ENCODE assay signal across 20 mouse cellular contexts in genomic region chr4:133423691-133424090, GRCm38 (mm10). TPM values are rescaled to one million over a fixed set of nuclear protein-coding genes. Genes with fewer than 3 reads are reported as not detected.
A peak's percentile ranks its signal among the peaks of the same experiment; 100 is the strongest.
DNase-seq lines count a peak whose midpoint lies in the region; ATAC-seq lines count a peak whose summit lies in the region.
"Had no signal": no experiment of that assay in that cellular context is flagged by ENCODE, and none has a peak within 500 bp of the region (broad histone marks: within the 10 kb centered on the region; RNA-seq: fewer than 3 reads in every experiment).

No protein-coding gene starts in this region.

- peak; percentile 90 for DNase-seq in heart, adult 11 months
- DNase-seq in heart, postnatal 10 days, result no peak
- peak; percentile 33 for DNase-seq in kidney, adult 9 months
- DNase-seq in kidney, postnatal 4 days, result no peak
- no peak for DNase-seq in midbrain, embryonic 11.5 days (ENCODE audit: low spot score, missing footprints)
- DNase-seq in induced T-regulatory cell, adult 2 months (ENCODE audit: low read depth), result peak; percentile 20

- intact Hi-C loops in heart, postnatal 10 days (cut with DNase I), result loop anchor here (1.0 to 5.0 kb wide), 3 partner anchors 28 to 89 kb away; no protein-coding TSS in a partner anchor

- no peak overlapping the region for H3K9ac ChIP-seq in midbrain, embryonic 13.5 days (replicated peaks)
- no peak overlapping the region for H3K9ac ChIP-seq in midbrain, embryonic 11.5 days (ENCODE audit: low read length)
- H3K9ac ChIP-seq: embryonic facial prominence, embryonic 13.5 days; heart, embryonic 13.5 days; liver, embryonic 14.5 days had no signal

- H3K36me3 ChIP-seq in midbrain, embryonic 13.5 days, result peaks cover 28% of the 10 kb centered on the region
- H3K36me3 ChIP-seq in midbrain, embryonic 11.5 days (ENCODE audit: control insufficient read depth, insufficient read depth, low read length), result peaks cover 5% of the 10 kb centered on the region; the same call in 1 of the 2 replicates

- no peak overlapping the region for H3K4me2 ChIP-seq in midbrain, embryonic 13.5 days (replicated peaks)
- no peak overlapping the region for H3K4me2 ChIP-seq in midbrain, embryonic 11.5 days
- H3K4me2 ChIP-seq: embryonic facial prominence, embryonic 13.5 days; heart, embryonic 13.5 days had no signal

- no peak overlapping the region for H3K27ac ChIP-seq in midbrain, embryonic 13.5 days
- H3K27ac ChIP-seq in midbrain, embryonic 11.5 days (ENCODE audit: low read depth, low read length), result no peak overlapping the region
- H3K27ac ChIP-seq: embryonic facial prominence, embryonic 13.5 days; heart, embryonic 13.5 days; hindbrain, embryonic 10.5 days; liver, embryonic 14.5 days had no signal

- H3K4me3 ChIP-seq in midbrain, embryonic 13.5 days (replicated peaks), result no peak overlapping the region
- H3K4me3 ChIP-seq in midbrain, embryonic 11.5 days (ENCODE audit: low read depth, low read length), result no peak overlapping the region
- H3K4me3 ChIP-seq: embryonic facial prominence, embryonic 13.5 days; forebrain, embryonic 10.5 days; heart, embryonic 13.5 days; hindbrain, embryonic 10.5 days had no signal

- 0 out of 2 replicates have a peak, but pooled peaks have one; percentile 9 for ATAC-seq in midbrain, embryonic 13.5 days
- ATAC-seq in midbrain, embryonic 11.5 days (ENCODE audit: low FRiP score), result no peak
- ATAC-seq in frontal cortex, adult (ENCODE audit: low TSS enrichment), result no peak
- ATAC-seq: CD4-positive, CD25-positive, alpha-beta regulatory T cell, adult 4 months had no signal

- 84% methylated on average over 6 of the region's 6 CpGs for WGBS in midbrain, embryonic 13.5 days
- 80% methylated on average over 6 of the region's 6 CpGs for WGBS in midbrain, embryonic 11.5 days

- no peaks in the 10 kb centered on the region for H3K9me3 ChIP-seq in midbrain, embryonic 13.5 days
- H3K9me3 ChIP-seq in midbrain, embryonic 11.5 days (ENCODE audit: control insufficient read depth, low read length), result no peaks in the 10 kb centered on the region
- H3K9me3 ChIP-seq: embryonic facial prominence, embryonic 13.5 days; forebrain, embryonic 10.5 days; heart, embryonic 13.5 days; hindbrain, embryonic 10.5 days had no signal

- no peaks in the 10 kb centered on the region for H3K27me3 ChIP-seq in midbrain, embryonic 13.5 days
- H3K27me3 ChIP-seq in midbrain, embryonic 11.5 days (ENCODE audit: control insufficient read depth, insufficient read depth, low read length), result no peaks in the 10 kb centered on the region
- H3K27me3 ChIP-seq: embryonic facial prominence, embryonic 13.5 days; heart, embryonic 13.5 days had no signal

- no peaks in the 10 kb centered on the region for H3K4me1 ChIP-seq in midbrain, embryonic 13.5 days (replicated peaks)
- H3K4me1 ChIP-seq in midbrain, embryonic 11.5 days (ENCODE audit: control insufficient read depth, insufficient read depth, low read length), result 0 out of 2 replicates have a peak, but pooled peaks cover 2% of the 10 kb centered on the region

RNA-seq across cellular contexts. Expression of gene Slc9a1, which starts 54.2 kb away (rescaled TPM):
- 10 to 100 TPM; 21.4 to 24.2 TPM for total RNA-seq in heart, postnatal 10 days (2021)
- polyA plus RNA-seq in midbrain, embryonic 13.5 days (2015; fragmentation: Nextera tagmentation; extraction: Ambion mirVana), result 6.8 and 7.9 TPM in 2 replicates
- polyA plus RNA-seq in midbrain, embryonic 11.5 days (2014; fragmentation: Nextera tagmentation; extraction: Ambion mirVana), result 4.6 and 5.6 TPM in 2 replicates

RNA-seq across cellular contexts. Expression of gene Tent5b, which starts 56.2 kb away (rescaled TPM):
- total RNA-seq in heart, postnatal 10 days (2021), result 1 to 10 TPM in 1 of 2 experiments, under 1 TPM in 1; 0.87 to 8.5 TPM
- polyA plus RNA-seq in midbrain, embryonic 13.5 days (2015; fragmentation: Nextera tagmentation; extraction: Ambion mirVana), result 0.17 and 0.31 TPM in 2 replicates
- 0.22 and 0.53 TPM in 2 replicates for polyA plus RNA-seq in midbrain, embryonic 11.5 days (2014; fragmentation: Nextera tagmentation; extraction: Ambion mirVana)
- total RNA-seq: common myeloid progenitor, adult 5-6 weeks; layer of hippocampus, postnatal 25 days; left cerebral cortex, postnatal 36 days; megakaryocyte progenitor cell, adult 5-6 weeks; monocyte, adult 5-6 weeks had no signal
- polyA plus RNA-seq: CD4-positive, CD25-positive, alpha-beta regulatory T cell, adult 4 months; inflammation-experienced regulatory T-cells, adult 6 months had no signal

Comparison
In these comparisons a context has a peak if more than half of its experiments do, and no peak if none do; other contexts are left out.
1. DNase-seq: peak in heart, adult 11 months (single experiment), kidney, adult 9 months (single experiment) and induced T-regulatory cell, adult 2 months (single experiment); none in heart, postnatal 10 days (0 of 2), kidney, postnatal 4 days (0 of 2) and midbrain, embryonic 11.5 days (single experiment).